Mouse (Mus musculus): ENCODE results near the gene Pgpep1.

DNA sequence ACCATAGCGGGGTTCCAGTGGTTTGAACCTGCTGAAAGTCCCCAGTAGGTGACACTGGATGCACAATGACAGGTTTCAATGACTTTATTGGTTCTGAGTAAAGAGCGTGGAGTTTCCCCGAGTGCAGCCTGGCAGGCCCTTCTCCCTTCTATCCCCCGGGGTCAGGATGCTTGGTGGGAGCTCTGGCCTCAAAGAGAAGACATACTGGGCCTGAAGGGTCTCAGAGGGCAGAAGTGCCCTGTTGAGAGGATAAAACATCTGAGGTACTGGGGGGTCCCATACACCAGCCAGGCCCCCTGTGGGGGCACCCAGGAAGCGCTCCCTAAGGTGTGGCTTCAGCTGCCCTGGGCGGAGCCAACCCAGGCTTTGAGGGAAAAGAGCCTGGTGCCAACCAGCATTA, 13.8 kb downstream of the Pgpep1 start:
- TF ChIP-seq POLR2A (IDR thresholded peaks at IDR 0.05; ENCODE audit: borderline replicate concordance, control insufficient read depth, low read depth, low read length) (no peak), CTCF (IDR thresholded peaks at IDR 0.05; ENCODE audit: control insufficient read depth, insufficient read depth, low read length) (no peak)

Data from bone marrow, adult 2 months (tissue).